Mouse (Mus musculus) erythroblast, embryonic 14.5 days (primary cell): ENCODE data around the gene Gm10718.
"Not testable (repeated sequence)": the region's sequence is repeated elsewhere in the genome, so short reads cannot be mapped to it uniquely, and the experiment has no call there.

Source experiments
- GATA1 ChIP-seq: IDR thresholded peaks from 2 replicates; pipeline ENCODE4 v1.6.1; 2012; ENCODE audit warnings: low read length, inconsistent platforms, mixed read lengths
- TAL1 ChIP-seq: IDR thresholded peaks from 3 replicates; pipeline ENCODE4 v1.6.1; 2012; ENCODE audit warnings: low read length, inconsistent platforms, mixed read lengths

GRCm38 (mm10) chr9:3026136-3026535, 2.8 kb downstream of the Gm10718 start:
- not testable (repeated sequence) for TF ChIP-seq GATA1, TAL1
